Mouse (Mus musculus) midbrain, embryonic 10.5 days (tissue): ENCODE measurements around the gene Cnnm4. TPM values are rescaled to one million over a fixed set of nuclear protein-coding genes. Genes with fewer than 3 reads are reported as not detected.

Experiments
- DNase-seq: peaks from one replicate; pipeline ENCODE4 v3.0.0-alpha.2; 2017; ENCODE audit warnings: low spot score
- H3K27ac ChIP-seq: fragments of 300-500 bp; sonication (generic); replicated peaks from 2 replicates; pipeline ENCODE4 v1.5.1; 2016; ENCODE audit warnings: mild to moderate bottlenecking
- H3K27me3 ChIP-seq: fragments of 300-500 bp; sonication (generic); 2 replicates; pipeline ENCODE4 v1.6.1; 2016; ENCODE audit warnings: low read depth, mild to moderate bottlenecking; ENCODE audit not compliant: poor library complexity, severe bottlenecking
- H3K36me3 ChIP-seq: fragments of 300-500 bp; sonication (generic); 2 replicates; pipeline ENCODE4 v1.6.1; 2016; ENCODE audit warnings: mild to moderate bottlenecking, moderate library complexity
- H3K4me1 ChIP-seq: fragments of 300-500 bp; sonication (generic); 2 replicates; pipeline ENCODE4 v1.6.1; 2016
- H3K4me3 ChIP-seq: fragments of 300-500 bp; sonication (generic); 2 replicates; pipeline ENCODE4 v1.5.1; 2016; ENCODE audit warnings: mild to moderate bottlenecking, moderate library complexity
- H3K9me3 ChIP-seq: fragments of 300-500 bp; sonication (generic); replicated peaks from 2 replicates; pipeline ENCODE4 v1.6.1; 2016; ENCODE audit warnings: mild to moderate bottlenecking
- WGBS: fragments of 180-500 bp; shearing (Covaris S2); methylation state at CpG from one replicate; pipeline ENCODE4 v1.1.7; 2016; 5-methylcytosine and 5-hydroxymethylcytosine counted together
- polyA plus RNA-seq: library from polyadenylated mRNA; unstranded; fragments of >200 nt; fragmentation: Nextera tagmentation; extraction: Ambion mirVana; gene quantifications from 2 replicates; pipeline ENCODE4 v1.2.1, GENCODE M21; 2016

Gene Cnnm4
- polyA plus RNA-seq, 1 experiment from 2014 or later = 15.5 TPM

GRCm38 (mm10) chr1:36454055-36454815 is 17.2 kb upstream of the Cnnm4 start:
- Histone ChIP-seq H3K27me3 (no peaks in the 10 kb centered on the region), H3K4me1 (no peaks in the 10 kb centered on the region), H3K36me3 (no peaks in the 10 kb centered on the region), H3K9me3 (no peaks in the 10 kb centered on the region), H3K27ac (no peak overlapping the region), H3K4me3 (no peak overlapping the region)
- DNase-seq = no peak
- 87% methylated on average over 6 of the region's 6 CpGs for WGBS

- H3K36me3 ChIP-seq = no peaks in the 10 kb centered on the region
- no peaks in the 10 kb centered on the region for H3K4me1 ChIP-seq
- H3K27ac ChIP-seq = no peak overlapping the region
- H3K27me3 ChIP-seq = no peaks in the 10 kb centered on the region
- H3K4me3 ChIP-seq = no peak overlapping the region
- DNase-seq = no peak
- H3K9me3 ChIP-seq = no peaks in the 10 kb centered on the region
- 50% methylated on average over 7 of the region's 7 CpGs for whole genome bisulfite sequencing
Observed at GRCm38 (mm10) chr1:36457388-36458014, 13.9 kb upstream of the Cnnm4 start.

- no peak overlapping the region for H3K27ac ChIP-seq
- no peaks in the 10 kb centered on the region for H3K36me3 ChIP-seq
- no peaks in the 10 kb centered on the region for H3K27me3 ChIP-seq
- WGBS = 86% methylated on average over 5 of the region's 5 CpGs
- no peaks in the 10 kb centered on the region for H3K9me3 ChIP-seq
- H3K4me1 ChIP-seq = no peaks in the 10 kb centered on the region
- H3K4me3 ChIP-seq = no peak overlapping the region
- no peak for DNase-seq
Observed at GRCm38 (mm10) chr1:36458169-36458568, 13.3 kb upstream of the Cnnm4 start.

GRCm38 (mm10) chr1:36461829-36462228 is 9.6 kb upstream of the Cnnm4 start:
- H3K9me3 ChIP-seq = no peaks in the 10 kb centered on the region
- no peaks in the 10 kb centered on the region for H3K36me3 ChIP-seq
- 42% methylated on average over 2 of the region's 2 CpGs for WGBS
- DNase-seq = no peak
- H3K27me3 ChIP-seq = 0 out of 2 replicates have a peak, but pooled peaks cover 4% of the 10 kb centered on the region
- H3K4me1 ChIP-seq = no peaks in the 10 kb centered on the region
- no peak overlapping the region for H3K27ac ChIP-seq
- H3K4me3 ChIP-seq = no peak overlapping the region

- H3K27me3 ChIP-seq = peaks cover 20% of the 10 kb centered on the region
- DNase-seq = no peak
- peaks cover 5% of the 10 kb centered on the region for H3K4me1 ChIP-seq
- H3K9me3 ChIP-seq = no peaks in the 10 kb centered on the region
- WGBS = 74% methylated on average over 4 of the region's 4 CpGs
- H3K36me3 ChIP-seq = no peaks in the 10 kb centered on the region
- H3K27ac ChIP-seq = no peak overlapping the region
- no peak overlapping the region for H3K4me3 ChIP-seq
Observed at GRCm38 (mm10) chr1:36465641-36466160, 5.7 kb upstream of the Cnnm4 start.

- Histone ChIP-seq H3K27ac (no peak overlapping the region), H3K4me1 (peaks cover 22% of the 10 kb centered on the region), H3K27me3 (peaks cover 24% of the 10 kb centered on the region), H3K9me3 (no peaks in the 10 kb centered on the region), H3K4me3 (no peak overlapping the region), H3K36me3 (no peaks in the 10 kb centered on the region)
- WGBS = 48% methylated on average over 5 of the region's 5 CpGs
- DNase-seq = no peak
Observed at GRCm38 (mm10) chr1:36467446-36467845, 4.0 kb upstream of the Cnnm4 start.

GRCm38 (mm10) chr1:36469811-36470444 is 1.5 kb upstream of the Cnnm4 start:
- H3K27me3 ChIP-seq = peaks cover 28% of the 10 kb centered on the region
- no peak overlapping the region for H3K27ac ChIP-seq
- no peaks in the 10 kb centered on the region for H3K36me3 ChIP-seq
- no peak overlapping the region for H3K4me3 ChIP-seq
- DNase-seq = no peak
- H3K4me1 ChIP-seq = peaks cover 46% of the 10 kb centered on the region
- WGBS = 41% methylated on average over 2 of the region's 2 CpGs
- H3K9me3 ChIP-seq = no peaks in the 10 kb centered on the region

GRCm38 (mm10) chr1:36472106-36472440 is 653 bp downstream of the Cnnm4 start:
- peak overlapping the region; percentile 87 for H3K27ac ChIP-seq
- H3K9me3 ChIP-seq = no peaks in the 10 kb centered on the region
- peaks cover 64% of the 10 kb centered on the region for H3K4me1 ChIP-seq
- H3K27me3 ChIP-seq = peaks cover 28% of the 10 kb centered on the region
- H3K4me3 ChIP-seq = peak overlapping the region; percentile 70
- DNase-seq = no peak
- WGBS = 19% methylated on average over 18 of the region's 18 CpGs
- no peaks in the 10 kb centered on the region for H3K36me3 ChIP-seq

GRCm38 (mm10) chr1:36473211-36473780 is 1.9 kb downstream of the Cnnm4 start:
- Histone ChIP-seq H3K27me3 (peaks cover 25% of the 10 kb centered on the region), H3K4me1 (peaks cover 72% of the 10 kb centered on the region), H3K4me3 (peak overlapping the region; percentile 70), H3K9me3 (no peaks in the 10 kb centered on the region), H3K27ac (no peak overlapping the region), H3K36me3 (no peaks in the 10 kb centered on the region)
- DNase-seq = no peak
- WGBS = 83% methylated on average over 10 of the region's 10 CpGs

- WGBS = 86% methylated on average over 3 of the region's 3 CpGs
- Histone ChIP-seq H3K4me1 (peaks cover 80% of the 10 kb centered on the region), H3K4me3 (peak overlapping the region; percentile 70)
Observed at GRCm38 (mm10) chr1:36474646-36475045, 3.2 kb downstream of the Cnnm4 start.

GRCm38 (mm10) chr1:36475480-36476110 is 4.2 kb downstream of the Cnnm4 start:
- Histone ChIP-seq H3K4me1 (peaks cover 76% of the 10 kb centered on the region), H3K27ac (no peak overlapping the region), H3K36me3 (no peaks in the 10 kb centered on the region), H3K27me3 (peaks cover 12% of the 10 kb centered on the region), H3K9me3 (no peaks in the 10 kb centered on the region), H3K4me3 (peak overlapping the region; percentile 70; the same call in 1 of the 2 replicates)
- no peak for DNase-seq
- 62% methylated on average over 8 of the region's 8 CpGs for WGBS

More at GRCm38 (mm10) chr1:36474646-36475045, 3.2 kb downstream of the Cnnm4 start:
- no peak overlapping the region for H3K27ac ChIP-seq
- no peaks in the 10 kb centered on the region for H3K9me3 ChIP-seq
- DNase-seq = no peak
- peaks cover 19% of the 10 kb centered on the region for H3K27me3 ChIP-seq
- no peaks in the 10 kb centered on the region for H3K36me3 ChIP-seq

GRCm38 (mm10) chr1:36476426-36476825 is 5.0 kb downstream of the Cnnm4 start:
- no peaks in the 10 kb centered on the region for H3K9me3 ChIP-seq
- H3K27me3 ChIP-seq = peaks cover 12% of the 10 kb centered on the region
- 85% methylated on average over 7 of the region's 7 CpGs for WGBS
- H3K4me3 ChIP-seq = no peak overlapping the region
- H3K36me3 ChIP-seq = no peaks in the 10 kb centered on the region
- DNase-seq = no peak
- H3K4me1 ChIP-seq = peaks cover 68% of the 10 kb centered on the region
- no peak overlapping the region for H3K27ac ChIP-seq
